Mouse (Mus musculus) midbrain, embryonic 14.5 days (tissue): ENCODE measurements at regions not wholly inside any gene's neighbourhood (a gene's known extent, or its start where the extent isn't known, plus 50 kb on each side); places are given as distances from the start of the nearest gene placed in this dataset.
"Not testable (repeated sequence)": the region's sequence is repeated elsewhere in the genome, so short reads cannot be mapped to it uniquely, and the experiment has no call there.

Experiments
- ATAC-seq: fragments of 200-750 bp; cut with Nextera tagmentation; 2 replicates; pipeline ENCODE4 v1.8.0; 2017; ENCODE audit warnings: moderate number of reproducible peaks, moderate library complexity; ENCODE audit not compliant: low FRiP score, low TSS enrichment
- DNase-seq: peaks from one replicate; pipeline ENCODE4 v3.0.0-alpha.2; 2015
- H3K27ac ChIP-seq: fragments of 300-500 bp; sonication (generic); replicated peaks from 2 replicates; pipeline ENCODE4 v1.5.1; 2014; ENCODE audit warnings: mild to moderate bottlenecking, low read depth, low read length, moderate library complexity
- H3K27me3 ChIP-seq: fragments of 300-500 bp; sonication (generic); 2 replicates; pipeline ENCODE4 v1.6.1; 2014; ENCODE audit warnings: low read length, control low read depth, mixed read lengths; ENCODE audit not compliant: control insufficient read depth, insufficient read depth
- H3K36me3 ChIP-seq: fragments of 300-500 bp; sonication (generic); 2 replicates; pipeline ENCODE4 v1.6.1; 2014; ENCODE audit warnings: low read length, control low read depth; ENCODE audit not compliant: control insufficient read depth, insufficient read depth
- H3K4me1 ChIP-seq: fragments of 300-500 bp; sonication (generic); 2 replicates; pipeline ENCODE4 v1.6.1; 2014; ENCODE audit warnings: mild to moderate bottlenecking, antibody characterized with exemption, low read length, control low read depth; ENCODE audit not compliant: control insufficient read depth, insufficient read depth
- H3K4me2 ChIP-seq: fragments of 300-500 bp; sonication (generic); 2 replicates; pipeline ENCODE4 v1.6.1; 2014; ENCODE audit warnings: mild to moderate bottlenecking, low read length, moderate library complexity
- H3K4me3 ChIP-seq: fragments of 300-500 bp; sonication (generic); replicated peaks from 2 replicates; pipeline ENCODE4 v1.5.1; 2014; ENCODE audit warnings: low read depth, low read length
- H3K9ac ChIP-seq: fragments of 300-500 bp; sonication (generic); replicated peaks from 2 replicates; pipeline ENCODE4 v1.6.1; 2014; ENCODE audit warnings: mild to moderate bottlenecking, low read length, moderate library complexity
- H3K9me3 ChIP-seq: fragments of 300-500 bp; sonication (generic); 2 replicates; pipeline ENCODE4 v1.6.1; 2016; ENCODE audit warnings: low read length, control low read depth, mixed read lengths; ENCODE audit not compliant: control insufficient read depth
- WGBS: fragments of 180-500 bp; shearing (Covaris S2); extraction: QIAGEN DNeasy Blood & Tissue Kit; methylation state at CpG from one replicate; pipeline ENCODE4 v1.1.7; 2014; 5-methylcytosine and 5-hydroxymethylcytosine counted together

DNA sequence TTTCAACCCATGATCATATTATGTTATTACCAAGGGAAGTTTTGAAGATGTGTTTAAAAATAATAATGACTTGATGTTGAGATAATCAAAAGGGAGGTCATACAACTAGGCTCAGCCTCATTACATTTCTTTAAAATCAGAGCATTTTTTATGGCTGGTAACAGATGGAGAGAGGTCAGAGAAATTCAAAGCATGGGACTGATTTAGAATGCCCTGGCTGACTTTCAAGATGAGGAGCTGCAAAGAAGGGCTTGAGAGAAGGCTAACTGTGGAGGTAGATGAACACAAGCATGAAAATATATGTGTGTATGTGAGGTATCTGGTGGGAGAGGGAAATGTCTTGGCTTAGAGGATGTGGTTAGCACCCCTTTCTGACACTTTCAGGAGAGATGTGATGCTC is 502.6 kb upstream of the Gdi2 start:
- H3K27ac ChIP-seq, ATAC-seq, H3K4me1 ChIP-seq, H3K4me3 ChIP-seq, H3K9ac ChIP-seq, H3K27me3 ChIP-seq, H3K36me3 ChIP-seq, DNase-seq, H3K4me2 ChIP-seq: not testable (repeated sequence)
- H3K9me3 ChIP-seq, result peaks cover 10% of the 10 kb centered on the region

- peaks cover 10% of the 10 kb centered on the region for H3K9me3 ChIP-seq
- whole genome bisulfite sequencing, result 19% methylated on average over 1 of the region's 1 CpGs
- H3K36me3 ChIP-seq, H3K4me1 ChIP-seq, H3K9ac ChIP-seq, H3K27me3 ChIP-seq, H3K4me2 ChIP-seq, ATAC-seq, H3K27ac ChIP-seq, H3K4me3 ChIP-seq: not testable (repeated sequence)
- DNase-seq, result peak; percentile 1
These were observed 500.9 kb upstream of the Gdi2 start for GRCm38 (mm10) chr13:3037010-3037409.

DNA sequence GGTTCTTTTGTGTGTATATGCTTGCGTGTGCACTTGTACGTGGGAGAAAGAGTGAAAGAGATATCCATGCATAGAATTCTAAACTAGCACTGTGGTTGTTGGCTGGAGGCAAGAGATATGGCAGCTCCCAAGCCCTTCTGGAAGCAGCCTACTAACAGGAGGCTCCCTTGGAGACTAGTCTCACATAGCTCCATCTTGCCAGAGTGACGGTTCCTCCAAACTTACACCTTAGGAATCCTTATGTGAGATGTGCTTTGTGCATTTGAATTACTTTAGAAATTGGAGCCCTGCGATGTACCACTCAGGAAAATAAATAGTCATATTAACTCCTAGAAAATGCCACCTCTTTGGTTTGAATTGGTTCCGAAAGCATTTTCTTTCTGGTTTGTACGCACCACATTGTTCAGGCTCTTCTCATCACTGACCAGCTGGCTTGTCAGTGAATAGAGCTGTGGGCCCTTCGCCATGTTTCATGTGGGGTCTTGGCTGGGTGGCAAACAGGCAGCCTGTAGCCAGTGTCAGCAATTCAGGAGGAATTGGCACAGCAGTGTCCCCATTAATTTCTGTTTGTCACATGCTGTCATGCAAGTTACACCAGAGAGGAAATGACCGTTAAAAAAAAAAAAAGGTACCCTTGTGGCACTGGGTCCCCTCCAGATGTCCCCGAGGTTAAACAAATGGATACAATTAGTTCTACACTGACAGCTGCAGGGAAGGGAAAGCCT is 491.3 kb upstream of the Gdi2 start:
- H3K4me1 ChIP-seq, H3K36me3 ChIP-seq, H3K27me3 ChIP-seq, H3K4me2 ChIP-seq, H3K27ac ChIP-seq, H3K4me3 ChIP-seq, ATAC-seq, H3K9me3 ChIP-seq, H3K9ac ChIP-seq, DNase-seq: not testable (repeated sequence)
- WGBS, result 91% methylated on average over 8 of the region's 9 CpGs

DNA sequence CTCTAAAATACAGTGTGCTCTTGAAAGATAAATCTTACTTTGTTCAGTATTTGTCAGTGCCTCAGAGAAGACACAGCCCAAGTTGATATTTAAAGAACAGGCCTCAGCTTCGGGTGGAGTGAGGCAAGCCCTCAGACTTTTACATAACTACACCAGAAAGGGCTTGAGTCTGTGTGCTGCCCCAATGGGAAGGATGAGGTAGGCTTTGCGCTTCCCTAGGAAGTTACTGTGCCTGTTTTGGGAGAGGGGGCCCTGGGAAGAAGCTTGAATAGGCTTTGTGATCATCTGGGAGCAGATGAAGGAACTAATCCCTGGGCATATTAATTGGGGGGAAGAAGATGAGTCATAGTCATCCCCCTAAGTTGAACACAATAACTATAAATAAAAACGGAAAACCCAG is 454.4 kb upstream of the Gdi2 start:
- H3K36me3 ChIP-seq, H3K4me2 ChIP-seq, H3K9ac ChIP-seq, H3K4me1 ChIP-seq, H3K27ac ChIP-seq, H3K4me3 ChIP-seq, H3K9me3 ChIP-seq, ATAC-seq, DNase-seq, H3K27me3 ChIP-seq: not testable (repeated sequence)
- 75% methylated on average over 3 of the region's 3 CpGs for WGBS

- H3K9me3 ChIP-seq, H3K4me1 ChIP-seq, H3K27ac ChIP-seq, DNase-seq, ATAC-seq, H3K36me3 ChIP-seq, H3K27me3 ChIP-seq, H3K4me3 ChIP-seq, H3K9ac ChIP-seq, H3K4me2 ChIP-seq: not testable (repeated sequence)
- 87% methylated on average over 7 of the region's 7 CpGs for WGBS
These were observed 447.9 kb upstream of the Gdi2 start for GRCm38 (mm10) chr13:3089971-3090370.

- not testable (repeated sequence) for H3K9me3 ChIP-seq, H3K27me3 ChIP-seq, H3K36me3 ChIP-seq, DNase-seq, H3K4me1 ChIP-seq, H3K4me2 ChIP-seq, ATAC-seq, H3K9ac ChIP-seq, H3K4me3 ChIP-seq, H3K27ac ChIP-seq
- 41% methylated on average over 2 of the region's 2 CpGs for WGBS
These were observed 431.3 kb upstream of the Gdi2 start for GRCm38 (mm10) chr13:3106543-3106942.

DNA sequence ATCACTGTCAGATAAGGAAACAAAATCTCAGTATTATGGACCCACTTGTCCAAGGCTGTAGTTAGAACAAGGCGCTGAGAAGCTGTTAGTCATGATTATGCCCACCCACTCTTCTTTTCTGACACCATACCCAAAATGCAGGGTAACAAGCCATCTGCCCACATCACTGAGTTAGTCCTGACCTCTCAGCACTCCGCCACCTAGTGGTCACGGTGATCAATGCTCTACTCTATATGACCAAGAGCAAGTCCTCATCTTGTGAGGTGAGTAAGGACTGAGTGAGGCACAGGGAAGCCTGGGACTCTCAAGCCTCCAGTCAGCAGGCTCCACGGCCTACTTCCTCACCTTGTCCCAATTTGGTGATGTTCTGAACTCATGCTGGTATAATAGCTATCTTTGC is 409.7 kb upstream of the Gdi2 start:
- H3K4me1 ChIP-seq, ATAC-seq, DNase-seq, H3K36me3 ChIP-seq, H3K4me2 ChIP-seq, H3K9ac ChIP-seq, H3K27ac ChIP-seq, H3K27me3 ChIP-seq, H3K4me3 ChIP-seq, H3K9me3 ChIP-seq: not testable (repeated sequence)
- 25% methylated on average over 4 of the region's 4 CpGs for WGBS

- ATAC-seq, DNase-seq, H3K9ac ChIP-seq, H3K36me3 ChIP-seq, H3K27ac ChIP-seq, H3K4me1 ChIP-seq, H3K9me3 ChIP-seq, H3K4me2 ChIP-seq, H3K4me3 ChIP-seq, H3K27me3 ChIP-seq: not testable (repeated sequence)
- WGBS, result 77% methylated on average over 2 of the region's 2 CpGs
These were observed 400.6 kb upstream of the Gdi2 start for GRCm38 (mm10) chr13:3137281-3137680.

- Histone ChIP-seq H3K9me3 (no peaks in the 10 kb centered on the region), H3K27ac (no peak overlapping the region), H3K27me3 (no peaks in the 10 kb centered on the region), H3K9ac (no peak overlapping the region), H3K4me3 (no peak overlapping the region), H3K4me2 (no peak overlapping the region), H3K36me3 (no peaks in the 10 kb centered on the region), H3K4me1 (no peaks in the 10 kb centered on the region)
- no peak; the same call in 1 of the 2 replicates for ATAC-seq
- 93% methylated on average over 14 of the region's 14 CpGs for WGBS
- DNase-seq, result no peak
These were observed 399.2 kb upstream of the Gdi2 start for GRCm38 (mm10) chr13:3138698-3139097.
